Mouse (Mus musculus): ENCODE measurements around the gene Usp7.

DNA sequence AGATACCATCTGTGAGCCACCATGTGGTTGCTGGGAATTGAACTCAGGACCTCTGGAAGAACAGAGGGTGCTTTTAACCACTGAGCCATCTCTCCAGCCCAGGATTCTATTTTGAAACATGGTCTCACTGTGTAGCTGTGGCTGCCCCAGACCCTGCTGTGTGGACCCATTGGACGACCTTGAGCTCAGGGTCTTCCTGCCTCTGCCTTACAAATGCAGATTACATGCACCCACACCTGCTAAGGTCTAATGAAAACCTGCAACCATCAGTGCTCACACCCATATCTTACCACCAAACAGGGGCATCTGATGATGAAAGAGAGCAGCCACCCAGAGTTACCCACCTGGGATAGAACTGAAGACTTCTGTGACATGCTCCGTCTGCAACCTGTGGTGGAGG lies 135.9 kb downstream of the Usp7 start:
- TF ChIP-seq CTCF (IDR thresholded peaks at IDR 0.05; ENCODE audit: insufficient read depth, low read depth, low read length) (no peak), POLR2A (IDR thresholded peaks at IDR 0.05; ENCODE audit: insufficient read depth, low read depth, low read length) (no peak)
